Mouse (Mus musculus): ENCODE measurements around the gene Tinagl1. TPM values are rescaled to one million over a fixed set of nuclear protein-coding genes. Genes with fewer than 3 reads are reported as not detected.

The Tinagl1 gene
- polyA plus RNA-seq, 1 experiment from 2014 or later: 8.2 TPM

DNA sequence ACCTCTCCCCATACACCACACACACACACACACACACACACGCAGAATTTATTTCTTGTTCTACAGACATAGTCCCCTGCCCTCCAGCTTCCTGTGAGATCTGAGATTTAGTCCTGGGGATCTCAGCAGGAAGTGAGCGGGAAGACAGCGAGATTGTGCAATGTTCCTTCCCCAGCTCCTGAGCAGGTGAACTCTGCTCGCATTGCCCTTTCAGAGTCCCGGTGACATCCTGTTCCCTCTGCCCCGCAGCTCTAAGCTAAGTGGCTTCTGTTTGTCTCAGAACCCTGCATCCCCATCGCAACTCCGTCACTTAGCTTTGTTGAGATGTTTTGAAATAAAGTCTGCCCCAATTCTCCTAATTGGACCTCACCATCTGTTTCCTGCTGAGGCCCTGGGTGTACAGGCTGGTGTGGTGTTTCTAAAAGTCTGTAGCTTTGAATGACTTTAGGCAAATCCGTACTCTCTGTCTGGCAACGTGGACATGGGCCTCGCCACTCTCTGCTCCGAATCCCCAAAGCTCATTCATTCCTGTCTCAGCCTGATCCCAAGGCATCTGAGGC is 18.0 kb downstream of the Tinagl1 start:
- Histone ChIP-seq H3K27ac (replicated peaks; ENCODE audit: low read depth, low read length) (no peak overlapping the region), H3K4me1 (ENCODE audit: control insufficient read depth, insufficient read depth, low read length) (no peaks in the 10 kb centered on the region), H3K4me3 (ENCODE audit: low read depth, low read length) (no peak overlapping the region), H3K27me3 (ENCODE audit: control insufficient read depth, insufficient read depth, low read length) (no peaks in the 10 kb centered on the region), H3K9me3 (replicated peaks; ENCODE audit: control insufficient read depth, low read length) (no peaks in the 10 kb centered on the region), H3K4me2 (ENCODE audit: low read depth, low read length) (no peak overlapping the region; the same call in 1 of the 2 replicates), H3K36me3 (replicated peaks; ENCODE audit: control insufficient read depth, insufficient read depth, low read depth, low read length) (no peaks in the 10 kb centered on the region), H3K9ac (replicated peaks; ENCODE audit: low read length) (no peak overlapping the region)
- no peak for ATAC-seq (replicated peaks; ENCODE audit: insufficient number of reproducible peaks, low FRiP score, low TSS enrichment, low read depth)
- DNase-seq (ENCODE audit: low spot score): no peak
- WGBS: 69% methylated on average over 12 of the region's 12 CpGs

DNA sequence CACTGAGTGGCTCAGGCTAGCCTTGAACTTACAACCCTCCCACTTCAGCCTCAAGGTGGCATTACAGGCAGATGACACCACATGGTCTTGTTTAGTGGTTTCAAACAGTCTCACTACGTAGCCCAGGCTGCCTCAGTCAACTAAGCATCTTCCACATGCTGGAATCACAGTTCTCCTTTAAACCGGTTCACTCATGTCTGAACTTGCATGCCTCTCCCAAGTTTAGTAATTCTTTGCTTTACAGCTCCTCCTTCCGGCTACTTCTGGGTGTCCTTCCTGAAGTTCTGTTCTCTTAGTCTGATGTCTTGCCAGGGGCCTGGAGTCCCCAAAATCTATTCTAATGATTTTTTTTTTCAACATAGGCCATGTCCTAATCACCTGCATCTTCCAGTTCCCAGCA is 20.7 kb downstream of the Tinagl1 start:
- Histone ChIP-seq H3K27me3 (ENCODE audit: control insufficient read depth, insufficient read depth, low read length) (no peaks in the 10 kb centered on the region), H3K9me3 (replicated peaks; ENCODE audit: control insufficient read depth, low read length) (no peaks in the 10 kb centered on the region), H3K36me3 (replicated peaks; ENCODE audit: control insufficient read depth, insufficient read depth, low read depth, low read length) (no peaks in the 10 kb centered on the region), H3K27ac (replicated peaks; ENCODE audit: low read depth, low read length) (no peak overlapping the region), H3K4me3 (ENCODE audit: low read depth, low read length) (no peak overlapping the region), H3K4me1 (ENCODE audit: control insufficient read depth, insufficient read depth, low read length) (no peaks in the 10 kb centered on the region), H3K9ac (replicated peaks; ENCODE audit: low read length) (no peak overlapping the region), H3K4me2 (ENCODE audit: low read depth, low read length) (no peak overlapping the region)
- DNase-seq (ENCODE audit: low spot score) (no peak), ATAC-seq (replicated peaks; ENCODE audit: insufficient number of reproducible peaks, low FRiP score, low TSS enrichment, low read depth) (no peak)
- WGBS: 69% methylated on average over 3 of the region's 3 CpGs

DNA sequence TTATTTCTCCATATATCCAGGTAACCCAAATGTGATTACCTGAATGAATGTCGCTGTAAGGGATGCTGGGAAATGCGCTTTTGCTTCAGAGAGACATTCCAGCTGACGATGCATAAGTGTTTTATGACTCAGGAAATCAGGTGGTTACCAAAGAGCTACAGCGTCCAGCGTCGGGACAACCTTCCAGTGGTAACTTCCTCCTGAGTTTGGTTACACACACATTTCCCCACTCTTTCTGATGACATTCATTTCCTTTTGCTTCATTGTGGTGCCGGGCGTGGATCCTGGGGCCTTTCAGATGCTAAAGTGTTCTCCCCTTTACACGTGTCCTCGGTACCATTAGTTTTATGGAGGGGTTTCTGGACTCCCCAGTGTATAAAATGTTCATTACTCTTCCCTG is 26.5 kb downstream of the Tinagl1 start:
- Histone ChIP-seq H3K9me3 (replicated peaks; ENCODE audit: control insufficient read depth, low read length) (no peaks in the 10 kb centered on the region), H3K9ac (replicated peaks; ENCODE audit: low read length) (no peak overlapping the region), H3K4me1 (ENCODE audit: control insufficient read depth, insufficient read depth, low read length) (no peaks in the 10 kb centered on the region), H3K4me2 (ENCODE audit: low read depth, low read length) (no peak overlapping the region), H3K36me3 (replicated peaks; ENCODE audit: control insufficient read depth, insufficient read depth, low read depth, low read length) (no peaks in the 10 kb centered on the region), H3K27ac (replicated peaks; ENCODE audit: low read depth, low read length) (no peak overlapping the region), H3K27me3 (ENCODE audit: control insufficient read depth, insufficient read depth, low read length) (no peaks in the 10 kb centered on the region), H3K4me3 (ENCODE audit: low read depth, low read length) (no peak overlapping the region)
- ATAC-seq (replicated peaks; ENCODE audit: insufficient number of reproducible peaks, low FRiP score, low TSS enrichment, low read depth) (no peak), DNase-seq (ENCODE audit: low spot score) (no peak)
- WGBS: 86% methylated on average over 10 of the region's 10 CpGs

DNA sequence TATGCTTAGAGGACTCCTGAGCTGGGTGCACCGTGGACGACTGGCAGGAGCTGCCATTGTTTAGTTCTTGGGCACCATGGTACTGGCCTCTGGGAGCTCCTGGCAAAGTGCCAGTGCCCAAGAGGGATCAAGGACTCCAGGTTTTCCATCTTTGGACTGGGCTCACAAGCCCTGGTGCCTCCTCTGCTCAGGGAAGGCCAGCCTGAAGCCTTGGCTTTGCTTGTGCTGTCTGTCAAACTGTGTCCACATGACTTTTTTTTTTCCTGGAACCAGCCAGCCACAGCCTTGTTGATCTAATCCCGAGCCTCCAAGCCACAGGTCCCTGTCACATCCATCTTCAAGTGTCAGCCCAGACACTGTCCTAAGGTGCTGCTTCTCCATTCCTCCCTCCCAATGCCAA is 33.1 kb downstream of the Tinagl1 start:
- Histone ChIP-seq H3K4me3 (ENCODE audit: low read depth, low read length) (no peak overlapping the region), H3K9ac (replicated peaks; ENCODE audit: low read length) (no peak overlapping the region), H3K27ac (replicated peaks; ENCODE audit: low read depth, low read length) (no peak overlapping the region), H3K36me3 (replicated peaks; ENCODE audit: control insufficient read depth, insufficient read depth, low read depth, low read length) (no peaks in the 10 kb centered on the region), H3K4me1 (ENCODE audit: control insufficient read depth, insufficient read depth, low read length) (peaks cover 7% of the 10 kb centered on the region; the same call in 1 of the 2 replicates), H3K4me2 (ENCODE audit: low read depth, low read length) (no peak overlapping the region), H3K9me3 (replicated peaks; ENCODE audit: control insufficient read depth, low read length) (no peaks in the 10 kb centered on the region), H3K27me3 (ENCODE audit: control insufficient read depth, insufficient read depth, low read length) (peaks cover 31% of the 10 kb centered on the region)
- WGBS: 53% methylated on average over 3 of the region's 3 CpGs
- no peak for DNase-seq (ENCODE audit: low spot score)
- ATAC-seq (replicated peaks; ENCODE audit: insufficient number of reproducible peaks, low FRiP score, low TSS enrichment, low read depth): no peak

DNA sequence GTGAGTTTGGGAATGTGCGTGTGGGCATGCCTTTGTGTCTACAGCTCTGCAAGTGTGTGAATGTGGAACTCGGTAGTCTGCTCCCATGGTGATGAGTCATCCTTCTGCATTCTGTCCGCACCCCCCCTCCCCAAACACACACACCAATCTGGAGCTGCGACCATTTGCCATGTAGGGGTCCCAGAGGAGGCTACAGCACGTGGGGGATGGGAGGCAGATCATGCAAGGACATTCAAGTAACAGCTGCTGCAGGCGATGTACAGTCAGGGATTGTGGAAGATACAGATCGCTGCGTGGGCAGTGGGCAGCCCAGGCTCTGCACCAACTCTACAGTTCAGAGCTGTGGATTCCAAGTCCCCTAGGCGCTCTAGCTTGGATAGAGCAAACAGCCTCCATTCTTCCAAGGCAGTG is 33.9 kb downstream of the Tinagl1 start:
- H3K9me3 ChIP-seq (replicated peaks; ENCODE audit: control insufficient read depth, low read length): no peaks in the 10 kb centered on the region
- peaks cover 31% of the 10 kb centered on the region for H3K27me3 ChIP-seq (ENCODE audit: control insufficient read depth, insufficient read depth, low read length)
- no peak for ATAC-seq (replicated peaks; ENCODE audit: insufficient number of reproducible peaks, low FRiP score, low TSS enrichment, low read depth)
- 61% methylated on average over 9 of the region's 9 CpGs for WGBS
- H3K36me3 ChIP-seq (replicated peaks; ENCODE audit: control insufficient read depth, insufficient read depth, low read depth, low read length): no peaks in the 10 kb centered on the region
- no peak overlapping the region for H3K9ac ChIP-seq (replicated peaks; ENCODE audit: low read length)
- H3K27ac ChIP-seq (replicated peaks; ENCODE audit: low read depth, low read length): no peak overlapping the region
- no peak for DNase-seq (ENCODE audit: low spot score)
- no peak overlapping the region for H3K4me3 ChIP-seq (ENCODE audit: low read depth, low read length)
- H3K4me2 ChIP-seq (ENCODE audit: low read depth, low read length): no peak overlapping the region
- H3K4me1 ChIP-seq (ENCODE audit: control insufficient read depth, insufficient read depth, low read length): peaks cover 7% of the 10 kb centered on the region; the same call in 1 of the 2 replicates

DNA sequence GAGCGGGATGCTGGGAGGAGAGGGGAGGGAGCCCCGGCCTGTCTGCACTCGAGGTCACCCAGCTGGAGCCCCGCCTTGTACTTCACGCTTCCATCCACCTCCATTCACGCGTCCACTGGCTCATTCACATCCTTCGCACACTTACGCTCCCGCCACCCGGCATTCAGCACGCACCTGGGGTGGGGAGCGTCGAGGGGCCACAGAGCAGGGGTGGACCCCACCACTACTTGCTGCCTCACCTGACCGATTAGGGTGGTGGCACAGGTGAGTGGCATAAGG is 35.8 kb downstream of the Tinagl1 start, which contains the start of gene Hcrtr1:
Hcrtr1 (minus strand) TSS at position 146 of the 279 bp plus-strand sequence.
- Histone ChIP-seq H3K4me2 (ENCODE audit: low read depth, low read length) (peak within 1 kb of the TSS; percentile 76), H3K9me3 (replicated peaks; ENCODE audit: control insufficient read depth, low read length) (no peaks in the 10 kb centered on the region), H3K9ac (replicated peaks; ENCODE audit: low read length) (peak within 1 kb of the TSS; percentile 32), H3K27me3 (ENCODE audit: control insufficient read depth, insufficient read depth, low read length) (peaks cover 31% of the 10 kb centered on the region), H3K4me3 (ENCODE audit: low read depth, low read length) (peak within 1 kb of the TSS; percentile 33), H3K36me3 (replicated peaks; ENCODE audit: control insufficient read depth, insufficient read depth, low read depth, low read length) (no peaks in the 10 kb centered on the region), H3K27ac (replicated peaks; ENCODE audit: low read depth, low read length) (no peak within 1 kb of the TSS), H3K4me1 (ENCODE audit: control insufficient read depth, insufficient read depth, low read length) (peaks cover 7% of the 10 kb centered on the region; the same call in 1 of the 2 replicates)
- 2% methylated on average over 13 of the region's 15 CpGs for WGBS
- ATAC-seq (replicated peaks; ENCODE audit: insufficient number of reproducible peaks, low FRiP score, low TSS enrichment, low read depth): no peak
- peak; percentile 22 for DNase-seq (ENCODE audit: low spot score)

DNA sequence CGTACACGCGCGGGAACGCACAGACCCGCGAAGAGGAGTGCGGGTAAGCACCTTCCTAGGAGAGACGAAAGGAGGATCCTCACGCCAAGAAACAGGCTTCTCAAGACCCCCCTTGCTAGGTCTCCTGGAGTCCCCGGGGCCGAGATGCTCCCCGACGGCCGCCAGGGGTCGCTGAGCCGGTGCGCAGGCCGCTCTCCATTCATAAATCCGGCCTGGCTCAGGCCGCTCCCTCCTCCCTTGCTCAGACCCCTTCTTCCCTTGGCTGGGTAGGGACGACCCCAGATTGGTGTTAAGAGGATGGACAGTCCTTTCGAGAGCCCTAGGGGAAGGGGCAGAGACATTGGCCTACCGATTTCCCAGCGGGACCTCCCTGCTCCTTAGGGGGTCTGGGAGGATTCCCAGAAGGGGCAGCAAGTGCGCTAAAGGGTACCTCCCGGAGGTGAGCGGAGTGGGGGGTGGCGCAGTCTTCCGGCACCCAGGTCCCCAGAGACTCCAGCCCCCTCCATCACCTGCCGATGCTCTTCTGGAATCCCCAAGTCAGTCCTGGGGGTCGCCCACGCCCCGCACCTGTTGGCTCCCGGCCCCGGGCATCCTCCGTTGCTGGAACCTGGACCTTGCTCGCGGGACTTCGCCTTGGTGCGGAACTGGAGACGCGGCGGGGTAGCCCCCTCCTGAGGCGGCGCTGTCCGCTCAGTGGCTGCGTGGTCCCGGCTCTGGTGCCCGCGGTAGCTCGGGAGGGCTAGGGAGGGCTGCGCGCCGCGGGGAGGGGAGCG is 36.3 kb downstream of the Tinagl1 start:
- DNase-seq (ENCODE audit: low spot score) (peak; percentile 88), ATAC-seq (replicated peaks; ENCODE audit: insufficient number of reproducible peaks, low FRiP score, low TSS enrichment, low read depth) (peak; percentile 32)
- Histone ChIP-seq H3K9me3 (replicated peaks; ENCODE audit: control insufficient read depth, low read length) (no peaks in the 10 kb centered on the region), H3K9ac (replicated peaks; ENCODE audit: low read length) (peak overlapping the region; percentile 32), H3K27me3 (ENCODE audit: control insufficient read depth, insufficient read depth, low read length) (peaks cover 31% of the 10 kb centered on the region), H3K4me3 (ENCODE audit: low read depth, low read length) (peak overlapping the region; percentile 33), H3K4me1 (ENCODE audit: control insufficient read depth, insufficient read depth, low read length) (peaks cover 7% of the 10 kb centered on the region; the same call in 1 of the 2 replicates), H3K27ac (replicated peaks; ENCODE audit: low read depth, low read length) (no peak overlapping the region), H3K4me2 (ENCODE audit: low read depth, low read length) (peak overlapping the region; percentile 76), H3K36me3 (replicated peaks; ENCODE audit: control insufficient read depth, insufficient read depth, low read depth, low read length) (no peaks in the 10 kb centered on the region)
- under 1% methylated on average over 49 of the region's 57 CpGs for WGBS

DNA sequence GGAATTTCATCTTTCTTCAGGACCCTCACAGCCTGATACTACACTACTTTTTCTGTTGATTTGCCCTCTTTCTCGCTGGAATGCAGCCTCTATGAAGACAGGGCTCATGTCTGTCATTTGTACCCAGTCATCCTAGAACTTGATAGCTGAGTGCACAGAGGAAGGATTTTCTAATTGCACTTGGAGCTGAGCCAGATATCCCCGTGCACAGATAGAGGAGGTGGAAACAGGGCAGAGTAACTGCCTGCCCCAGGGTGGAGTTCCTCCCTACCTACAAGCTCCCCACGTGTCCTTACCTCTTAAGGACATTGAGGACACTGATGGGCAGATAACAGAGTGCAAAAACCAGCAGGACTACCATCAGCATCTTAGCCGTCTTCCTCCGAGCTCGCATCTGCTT is 41.5 kb downstream of the Tinagl1 start:
- Histone ChIP-seq H3K27ac (replicated peaks; ENCODE audit: low read depth, low read length) (no peak overlapping the region), H3K27me3 (ENCODE audit: control insufficient read depth, insufficient read depth, low read length) (peaks cover 6% of the 10 kb centered on the region; the same call in 1 of the 2 replicates), H3K9ac (replicated peaks; ENCODE audit: low read length) (no peak overlapping the region), H3K4me3 (ENCODE audit: low read depth, low read length) (no peak overlapping the region), H3K9me3 (replicated peaks; ENCODE audit: control insufficient read depth, low read length) (no peaks in the 10 kb centered on the region), H3K4me2 (ENCODE audit: low read depth, low read length) (no peak overlapping the region), H3K4me1 (ENCODE audit: control insufficient read depth, insufficient read depth, low read length) (no peaks in the 10 kb centered on the region), H3K36me3 (replicated peaks; ENCODE audit: control insufficient read depth, insufficient read depth, low read depth, low read length) (no peaks in the 10 kb centered on the region)
- no peak for DNase-seq (ENCODE audit: low spot score)
- ATAC-seq (replicated peaks; ENCODE audit: insufficient number of reproducible peaks, low FRiP score, low TSS enrichment, low read depth): no peak
- 66% methylated on average over 6 of the region's 6 CpGs for WGBS

Measured in embryonic facial prominence, embryonic 11.5 days (tissue).